Mouse (Mus musculus) Muller cell, postnatal 12 days (primary cell): ENCODE data around the gene Mctp2.

Experiments used
- DNase-seq: peaks from one replicate; pipeline ENCODE4 v3.0.0-alpha.2; 2015; ENCODE audit errors: inconsistent ontology term

Gene Mctp2

GRCm38 (mm10) chr7:72096433-72096832, 210.0 kb downstream of the Mctp2 start:
- no peak for DNase-seq

DNA sequence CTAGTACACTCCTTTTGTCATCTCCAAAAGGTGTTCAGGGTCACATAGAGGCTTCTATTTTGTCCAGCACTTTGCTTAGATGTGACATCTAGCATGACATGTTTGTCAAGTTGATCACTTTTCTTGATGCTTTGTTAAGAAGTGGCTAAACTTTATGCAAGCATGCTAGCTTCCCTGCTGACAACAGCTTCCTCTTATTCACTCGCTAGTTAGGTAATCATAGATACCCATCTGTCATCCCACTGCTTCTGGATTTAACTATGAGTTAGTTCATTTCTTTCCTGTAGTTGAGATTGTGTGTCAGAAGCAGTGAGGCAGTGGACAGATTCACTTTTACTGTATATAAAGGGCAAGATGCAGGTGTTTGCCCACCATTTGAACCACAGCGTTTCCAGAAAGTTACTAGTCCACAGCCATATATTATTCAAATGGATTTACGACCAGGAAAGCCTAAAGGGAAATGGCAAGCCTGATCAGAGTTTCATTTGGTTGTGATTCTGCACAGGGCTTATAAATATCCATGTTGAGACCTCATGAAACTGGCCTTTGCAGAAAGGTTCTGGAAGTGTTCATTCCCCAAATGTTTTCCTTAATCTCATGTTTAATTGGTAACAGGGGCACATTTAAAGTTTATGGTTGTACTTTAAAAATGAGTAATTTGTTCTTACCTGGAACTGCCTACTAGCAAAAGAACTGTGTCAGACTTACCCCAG, 216.8 kb downstream of the Mctp2 start:
- no peak for DNase-seq

- DNase-seq, result no peak
Observed at GRCm38 (mm10) chr7:72080705-72081104, 225.7 kb downstream of the Mctp2 start.

DNA sequence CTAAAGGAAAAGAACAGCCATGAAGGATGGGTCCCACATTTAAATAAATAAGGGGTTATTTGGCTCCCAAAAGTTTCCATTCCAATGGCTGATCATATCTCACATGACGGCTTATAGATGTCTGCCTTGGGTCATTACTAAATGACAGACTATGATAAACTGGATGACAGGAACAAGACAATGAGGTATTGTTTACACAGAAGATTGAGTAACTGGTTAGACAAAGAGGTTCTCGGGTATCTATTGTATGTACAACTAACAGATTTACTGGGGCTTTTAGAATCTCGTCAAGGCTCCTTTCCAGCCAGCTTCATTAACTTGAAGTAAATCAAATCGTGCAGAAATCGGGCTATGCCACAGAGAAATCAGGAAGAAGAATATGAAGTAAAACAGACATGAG, 227.5 kb downstream of the Mctp2 start:
- peak; percentile 25 for DNase-seq

- no peak for DNase-seq
Observed at GRCm38 (mm10) chr7:72071418-72072184, 234.8 kb downstream of the Mctp2 start.

- no peak for DNase-seq
Observed at GRCm38 (mm10) chr7:72068454-72068853, 238.0 kb downstream of the Mctp2 start.

DNA sequence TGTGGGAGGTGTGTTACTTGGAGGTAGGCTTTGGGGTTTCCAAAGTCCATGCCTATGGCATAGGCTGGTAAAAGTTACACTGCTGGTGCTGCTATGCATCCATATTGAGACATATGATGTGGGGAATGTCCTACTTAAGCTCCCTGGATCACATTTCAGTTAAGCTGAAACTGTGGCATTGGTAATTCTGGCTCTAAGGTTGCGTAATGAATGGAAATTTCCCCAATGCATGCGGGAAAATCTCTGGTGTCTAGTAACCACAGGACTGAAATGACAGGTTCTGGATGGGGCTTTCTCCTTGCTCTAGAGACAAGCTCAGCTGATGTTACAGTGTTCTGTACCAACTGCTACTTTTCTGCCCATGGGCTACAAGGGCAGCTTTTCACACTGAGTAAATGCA, 240.1 kb downstream of the Mctp2 start:
- DNase-seq, result no peak

GRCm38 (mm10) chr7:72051759-72052158, 254.6 kb downstream of the Mctp2 start:
- DNase-seq, result no peak

GRCm38 (mm10) chr7:72047588-72048585, 258.5 kb downstream of the Mctp2 start:
- no peak for DNase-seq
